Mouse (Mus musculus): ENCODE measurements around the gene Elfn1. TPM values are rescaled to one million over a fixed set of nuclear protein-coding genes. Genes with fewer than 3 reads are reported as not detected.

Elfn1 gene
- total and polyA plus RNA-seq, 3 experiments: 0.05 TPM; not detected in 2

DNA sequence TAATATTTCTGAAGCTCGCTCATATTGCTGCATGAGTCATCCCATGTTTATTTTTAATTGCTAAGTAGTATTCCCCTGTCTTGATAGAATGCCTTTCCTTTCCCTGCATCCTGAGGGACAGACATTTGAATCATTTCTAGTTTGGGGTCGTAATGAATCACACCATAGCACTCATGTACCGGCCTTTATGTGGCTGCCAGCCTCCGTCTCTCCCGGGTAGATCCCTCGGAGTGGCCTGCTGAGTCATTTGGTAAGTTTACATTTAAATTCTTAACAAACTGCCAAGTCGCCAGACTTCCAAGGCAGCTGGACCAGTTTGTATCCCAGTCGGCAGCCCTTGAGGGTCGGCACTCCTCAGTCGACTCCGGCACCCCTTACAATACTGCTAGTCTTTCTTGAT is 13.9 kb downstream of the Elfn1 start:
- peaks cover 2% of the 10 kb centered on the region; the same call in 1 of the 2 replicates for H3K27me3 ChIP-seq (ENCODE audit: insufficient read depth, low read length)
- ATAC-seq (ENCODE audit: extremely low read depth, insufficient number of reproducible peaks, low FRiP score, poor library complexity, severe bottlenecking) (no peak), DNase-seq (ENCODE audit: low spot score) (no peak)
- TF ChIP-seq TAL1 (conservative IDR thresholded peaks at IDR 0.05; ENCODE audit: low read depth, low read length) (no peak), CTCF (IDR thresholded peaks at IDR 0.05; ENCODE audit: low read depth, low read length) (no peak), GATA2 (IDR thresholded peaks at IDR 0.05; ENCODE audit: borderline replicate concordance, low read depth, low read length) (no peak), POLR2AphosphoS5 (IDR thresholded peaks at IDR 0.05; ENCODE audit: insufficient replicate concordance, low read depth, low read length) (no peak), GATA1 (IDR thresholded peaks at IDR 0.05; ENCODE audit: borderline replicate concordance, low read length) (no peak)
- H3K9me3 ChIP-seq (replicated peaks): peaks cover 3% of the 10 kb centered on the region; the same call in 1 of the 2 replicates
- no peak overlapping the region for H3K4me3 ChIP-seq (ENCODE audit: low read depth, low read length)
- H3K36me3 ChIP-seq (replicated peaks): no peaks in the 10 kb centered on the region
- no peaks in the 10 kb centered on the region for H3K4me1 ChIP-seq (ENCODE audit: insufficient read depth, low read depth, low read length)

DNA sequence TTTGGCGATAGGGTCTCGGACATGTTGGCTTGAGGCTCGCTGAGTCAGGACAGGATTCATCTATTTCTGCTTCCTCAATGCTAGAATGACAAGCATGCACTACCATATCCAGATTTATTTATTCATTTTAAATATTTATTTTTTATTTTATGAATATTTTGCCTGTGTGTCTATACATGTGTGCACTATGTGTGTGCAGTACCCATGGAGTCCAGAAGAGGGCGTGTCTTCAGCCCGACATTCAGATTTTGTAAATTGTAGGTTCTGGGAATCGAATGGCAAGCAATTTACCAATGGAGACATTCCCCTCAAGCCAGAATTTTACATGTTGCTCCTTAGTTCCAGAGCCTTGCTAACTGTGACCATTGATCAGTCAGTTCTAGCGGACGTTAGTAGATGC is 16.1 kb downstream of the Elfn1 start:
- TF ChIP-seq CTCF (IDR thresholded peaks at IDR 0.05; ENCODE audit: low read depth, low read length) (no peak), POLR2AphosphoS5 (IDR thresholded peaks at IDR 0.05; ENCODE audit: insufficient replicate concordance, low read depth, low read length) (no peak), GATA1 (IDR thresholded peaks at IDR 0.05; ENCODE audit: borderline replicate concordance, low read length) (no peak), GATA2 (IDR thresholded peaks at IDR 0.05; ENCODE audit: borderline replicate concordance, low read depth, low read length) (no peak), TAL1 (conservative IDR thresholded peaks at IDR 0.05; ENCODE audit: low read depth, low read length) (no peak)
- H3K36me3 ChIP-seq (replicated peaks): no peaks in the 10 kb centered on the region
- no peak for ATAC-seq (ENCODE audit: extremely low read depth, insufficient number of reproducible peaks, low FRiP score, poor library complexity, severe bottlenecking)
- H3K4me1 ChIP-seq (ENCODE audit: insufficient read depth, low read depth, low read length): no peaks in the 10 kb centered on the region
- H3K27me3 ChIP-seq (ENCODE audit: insufficient read depth, low read length): peaks cover 3% of the 10 kb centered on the region; the same call in 1 of the 2 replicates
- DNase-seq (ENCODE audit: low spot score): no peak
- H3K9me3 ChIP-seq (replicated peaks): peaks cover 3% of the 10 kb centered on the region; the same call in 1 of the 2 replicates
- no peak overlapping the region for H3K4me3 ChIP-seq (ENCODE audit: low read depth, low read length)

DNA sequence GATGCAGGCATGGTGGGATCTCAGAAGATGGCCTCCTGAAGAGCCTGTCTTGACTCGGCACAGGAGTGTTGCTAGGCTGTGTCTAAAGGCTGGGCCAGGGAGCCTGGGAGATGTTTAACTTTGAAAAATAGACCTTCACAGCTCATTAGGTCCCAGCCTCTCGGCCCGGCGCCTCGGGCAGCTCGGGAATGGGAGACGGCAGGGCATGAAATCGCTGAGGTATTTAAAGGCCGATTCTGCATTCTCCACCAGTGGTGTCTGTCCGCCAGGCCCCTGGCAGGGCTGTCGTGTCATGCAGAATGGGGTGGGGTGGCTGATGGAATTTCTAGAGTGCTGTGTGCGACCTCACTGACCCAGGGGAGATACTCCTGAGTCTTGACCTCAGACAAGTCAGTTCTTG is 22.4 kb downstream of the Elfn1 start:
- peaks cover 9% of the 10 kb centered on the region; the same call in 1 of the 2 replicates for H3K27me3 ChIP-seq (ENCODE audit: insufficient read depth, low read length)
- DNase-seq (ENCODE audit: low spot score): no peak

DNA sequence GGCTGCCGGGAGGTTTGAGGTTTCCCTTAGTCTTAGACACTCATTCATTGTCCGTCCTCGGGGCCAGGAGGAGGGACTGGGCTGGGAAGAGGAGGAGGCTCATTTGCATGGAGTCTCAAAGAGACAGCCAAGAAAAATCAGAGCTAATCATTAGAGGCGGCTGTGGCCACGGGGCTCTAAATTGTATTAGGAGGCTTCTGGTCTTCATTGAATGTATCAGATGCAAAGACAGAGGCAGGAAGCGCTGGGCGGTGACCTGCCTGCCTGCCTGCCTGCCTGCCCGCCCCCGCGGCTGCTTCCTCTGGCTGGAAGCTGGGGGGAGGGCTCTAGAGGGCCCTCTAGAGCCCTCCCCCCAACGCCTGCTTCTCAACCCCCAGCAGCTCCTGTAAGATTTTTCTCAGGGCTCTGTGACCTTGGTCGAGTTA is 23.2 kb downstream of the Elfn1 start:
- peaks cover 3% of the 10 kb centered on the region; the same call in 1 of the 2 replicates for H3K4me1 ChIP-seq (ENCODE audit: insufficient read depth, low read depth, low read length)
- H3K4me3 ChIP-seq (ENCODE audit: low read depth, low read length): no peak overlapping the region
- H3K36me3 ChIP-seq (replicated peaks): no peaks in the 10 kb centered on the region
- DNase-seq (ENCODE audit: low spot score) (no peak), ATAC-seq (ENCODE audit: extremely low read depth, insufficient number of reproducible peaks, low FRiP score, poor library complexity, severe bottlenecking) (no peak)
- TF ChIP-seq GATA2 (IDR thresholded peaks at IDR 0.05; ENCODE audit: borderline replicate concordance, low read depth, low read length) (no peak), TAL1 (conservative IDR thresholded peaks at IDR 0.05; ENCODE audit: low read depth, low read length) (no peak), POLR2AphosphoS5 (IDR thresholded peaks at IDR 0.05; ENCODE audit: insufficient replicate concordance, low read depth, low read length) (no peak), CTCF (IDR thresholded peaks at IDR 0.05; ENCODE audit: low read depth, low read length) (no peak)
- no peaks in the 10 kb centered on the region for H3K9me3 ChIP-seq (replicated peaks)
- peaks cover 9% of the 10 kb centered on the region; the same call in 1 of the 2 replicates for H3K27me3 ChIP-seq (ENCODE audit: insufficient read depth, low read length)

More for the DNA sequence above, 22.4 kb downstream of the Elfn1 start:
- no peak for ATAC-seq (ENCODE audit: extremely low read depth, insufficient number of reproducible peaks, low FRiP score, poor library complexity, severe bottlenecking)
- H3K36me3 ChIP-seq (replicated peaks): no peaks in the 10 kb centered on the region
- H3K9me3 ChIP-seq (replicated peaks): no peaks in the 10 kb centered on the region
- no peak overlapping the region for H3K4me3 ChIP-seq (ENCODE audit: low read depth, low read length)
- peaks cover 3% of the 10 kb centered on the region; the same call in 1 of the 2 replicates for H3K4me1 ChIP-seq (ENCODE audit: insufficient read depth, low read depth, low read length)
- TF ChIP-seq GATA2 (IDR thresholded peaks at IDR 0.05; ENCODE audit: borderline replicate concordance, low read depth, low read length) (no peak), GATA1 (IDR thresholded peaks at IDR 0.05; ENCODE audit: borderline replicate concordance, low read length) (no peak), TAL1 (conservative IDR thresholded peaks at IDR 0.05; ENCODE audit: low read depth, low read length) (no peak), POLR2AphosphoS5 (IDR thresholded peaks at IDR 0.05; ENCODE audit: insufficient replicate concordance, low read depth, low read length) (no peak), CTCF (IDR thresholded peaks at IDR 0.05; ENCODE audit: low read depth, low read length) (no peak)

DNA sequence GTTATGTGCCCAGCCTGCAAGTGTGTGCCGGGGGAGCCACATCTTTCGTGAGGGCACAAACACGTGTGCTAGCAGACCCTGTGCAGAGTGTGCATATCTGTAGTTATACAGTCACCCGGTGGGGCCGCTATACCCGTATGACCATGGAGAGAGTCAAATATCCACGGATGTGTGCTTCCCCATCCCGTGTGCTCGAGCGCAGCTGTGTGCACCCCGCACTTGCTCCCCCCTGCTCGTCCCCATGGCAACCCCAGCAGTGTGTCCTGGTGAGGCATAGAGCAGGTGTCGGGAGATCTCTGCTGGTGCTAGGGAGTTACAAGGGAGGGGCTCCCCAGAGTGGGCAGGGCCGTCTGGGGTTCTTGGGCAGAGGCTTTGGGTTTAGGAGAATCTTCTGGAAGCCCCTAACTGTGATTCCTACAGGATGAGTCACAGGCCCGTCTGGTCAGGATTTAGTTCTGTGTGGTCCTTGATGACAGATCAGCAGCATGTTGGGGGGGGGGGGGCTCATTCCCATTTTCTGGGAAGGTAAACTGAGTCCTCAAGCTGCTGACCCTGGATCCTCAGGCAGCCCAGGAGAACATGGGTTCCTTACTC is 24.3 kb downstream of the Elfn1 start:
- ATAC-seq (ENCODE audit: extremely low read depth, insufficient number of reproducible peaks, low FRiP score, poor library complexity, severe bottlenecking) (no peak), DNase-seq (ENCODE audit: low spot score) (no peak)
- TF ChIP-seq GATA2 (IDR thresholded peaks at IDR 0.05; ENCODE audit: borderline replicate concordance, low read depth, low read length) (no peak), CTCF (IDR thresholded peaks at IDR 0.05; ENCODE audit: low read depth, low read length) (no peak), GATA1 (IDR thresholded peaks at IDR 0.05; ENCODE audit: borderline replicate concordance, low read length) (no peak), TAL1 (conservative IDR thresholded peaks at IDR 0.05; ENCODE audit: low read depth, low read length) (no peak), POLR2AphosphoS5 (IDR thresholded peaks at IDR 0.05; ENCODE audit: insufficient replicate concordance, low read depth, low read length) (no peak)
- Histone ChIP-seq H3K9me3 (replicated peaks) (no peaks in the 10 kb centered on the region), H3K27me3 (ENCODE audit: insufficient read depth, low read length) (peaks cover 8% of the 10 kb centered on the region; the same call in 1 of the 2 replicates), H3K4me1 (ENCODE audit: insufficient read depth, low read depth, low read length) (peaks cover 3% of the 10 kb centered on the region; the same call in 1 of the 2 replicates), H3K36me3 (replicated peaks) (no peaks in the 10 kb centered on the region), H3K4me3 (ENCODE audit: low read depth, low read length) (no peak overlapping the region)

DNA sequence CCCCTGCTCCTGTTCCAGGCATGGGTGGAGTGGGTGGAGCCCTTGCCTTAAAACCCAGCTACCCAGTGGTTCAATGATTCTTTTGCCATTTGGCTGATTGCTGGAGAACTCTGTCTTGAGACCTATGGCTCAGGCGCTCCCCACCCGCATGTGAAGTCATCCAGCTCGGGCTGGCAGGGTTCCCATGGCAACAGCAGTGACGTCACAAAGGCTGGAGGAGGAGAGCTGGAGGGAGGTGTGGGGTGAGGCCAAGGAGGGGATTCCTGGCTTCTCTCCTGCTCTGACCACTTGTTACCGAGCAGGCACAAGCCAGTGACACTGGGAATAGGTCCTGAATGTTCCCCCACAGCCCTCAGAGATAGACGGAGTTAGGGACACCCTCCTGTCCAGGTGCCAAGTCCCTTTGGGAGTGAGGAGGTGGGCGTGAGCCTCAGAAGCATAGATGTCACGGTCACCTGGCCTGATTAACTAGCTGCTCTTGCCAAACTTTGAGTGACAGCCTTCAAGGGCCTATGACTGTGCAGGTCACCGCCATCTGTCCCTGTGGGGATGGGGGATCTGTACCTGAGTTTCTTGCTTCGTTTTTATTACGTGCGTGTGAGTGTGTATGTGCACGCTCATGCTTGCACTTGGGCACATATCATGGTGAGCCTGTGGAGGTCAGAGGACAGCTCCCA is 25.0 kb downstream of the Elfn1 start:
- ATAC-seq (ENCODE audit: extremely low read depth, insufficient number of reproducible peaks, low FRiP score, poor library complexity, severe bottlenecking) (no peak), DNase-seq (ENCODE audit: low spot score) (no peak)
- H3K9me3 ChIP-seq (replicated peaks): no peaks in the 10 kb centered on the region
- TF ChIP-seq TAL1 (conservative IDR thresholded peaks at IDR 0.05; ENCODE audit: low read depth, low read length): no peak
- no peak for TF ChIP-seq GATA1 (IDR thresholded peaks at IDR 0.05; ENCODE audit: borderline replicate concordance, low read length)
- no peak for TF ChIP-seq CTCF (IDR thresholded peaks at IDR 0.05; ENCODE audit: low read depth, low read length)
- H3K27me3 ChIP-seq (ENCODE audit: insufficient read depth, low read length): peaks cover 6% of the 10 kb centered on the region; the same call in 1 of the 2 replicates
- no peak overlapping the region for H3K4me3 ChIP-seq (ENCODE audit: low read depth, low read length)
- no peaks in the 10 kb centered on the region for H3K36me3 ChIP-seq (replicated peaks)
- H3K4me1 ChIP-seq (ENCODE audit: insufficient read depth, low read depth, low read length): peaks cover 3% of the 10 kb centered on the region; the same call in 1 of the 2 replicates
